Mouse (Mus musculus): ENCODE results near the gene Mylk. TPM values are rescaled to one million over a fixed set of nuclear protein-coding genes. Genes with fewer than 3 reads are reported as not detected.

Mylk gene
- polyA plus RNA-seq, 1 experiment from 2014 or later, result 562 TPM

- 46% methylated on average over 11 of the region's 11 CpGs for WGBS
- H3K27ac ChIP-seq (ENCODE audit: low read depth, low read length), result no peak overlapping the region
- no peak for TF ChIP-seq CTCF (IDR thresholded peaks at IDR 0.05; ENCODE audit: low read depth)
- no peaks in the 10 kb centered on the region for H3K9me3 ChIP-seq (ENCODE audit: control insufficient read depth)
- no peaks in the 10 kb centered on the region for H3K27me3 ChIP-seq (replicated peaks; ENCODE audit: control insufficient read depth, insufficient read depth, low read length)
- H3K4me2 ChIP-seq (replicated peaks; ENCODE audit: low read depth), result no peak overlapping the region
- no peak overlapping the region for H3K9ac ChIP-seq (ENCODE audit: low read depth, low read length)
- H3K36me3 ChIP-seq (ENCODE audit: control insufficient read depth, insufficient read depth), result no peaks in the 10 kb centered on the region
- no peak overlapping the region for H3K4me3 ChIP-seq (ENCODE audit: low read depth, low read length)
- no peaks in the 10 kb centered on the region; the same call in 1 of the 2 replicates for H3K4me1 ChIP-seq (replicated peaks; ENCODE audit: control insufficient read depth, insufficient read depth, low read length)
- no peak for ATAC-seq
Observed at GRCm38 (mm10) chr16:34748081-34748720, 3.2 kb downstream of the Mylk start.

DNA sequence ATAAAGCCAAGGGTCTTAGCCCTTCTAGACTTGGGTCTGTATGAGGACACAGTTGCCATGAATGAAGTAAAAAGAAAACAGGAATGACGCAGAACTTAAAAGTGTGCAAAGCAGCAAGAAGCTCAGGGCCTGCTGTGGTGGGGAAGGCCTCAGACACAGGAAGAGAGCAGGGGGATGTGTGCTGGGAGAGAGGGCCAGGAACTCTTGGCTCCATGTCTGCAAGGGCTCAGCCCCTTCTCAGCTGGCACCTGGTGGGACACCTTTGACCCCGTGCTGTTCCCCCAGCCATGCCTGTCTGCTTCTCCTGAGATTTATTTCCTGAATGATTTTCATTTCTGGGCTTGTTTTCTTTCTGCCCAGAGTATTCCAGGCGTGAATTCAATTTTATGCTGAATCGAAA, 4.5 kb downstream of the Mylk start:
- H3K4me1 ChIP-seq (replicated peaks; ENCODE audit: control insufficient read depth, insufficient read depth, low read length), result no peaks in the 10 kb centered on the region; the same call in 1 of the 2 replicates
- no peak overlapping the region for H3K4me2 ChIP-seq (replicated peaks; ENCODE audit: low read depth)
- no peak overlapping the region for H3K9ac ChIP-seq (ENCODE audit: low read depth, low read length)
- H3K9me3 ChIP-seq (ENCODE audit: control insufficient read depth), result no peaks in the 10 kb centered on the region
- no peaks in the 10 kb centered on the region for H3K36me3 ChIP-seq (ENCODE audit: control insufficient read depth, insufficient read depth)
- no peak overlapping the region for H3K4me3 ChIP-seq (ENCODE audit: low read depth, low read length)
- H3K27me3 ChIP-seq (replicated peaks; ENCODE audit: control insufficient read depth, insufficient read depth, low read length), result no peaks in the 10 kb centered on the region
- no peak overlapping the region for H3K27ac ChIP-seq (ENCODE audit: low read depth, low read length)
- ATAC-seq, result no peak
- WGBS, result 86% methylated on average over 4 of the region's 4 CpGs
- no peak for TF ChIP-seq CTCF (IDR thresholded peaks at IDR 0.05; ENCODE audit: low read depth)

DNA sequence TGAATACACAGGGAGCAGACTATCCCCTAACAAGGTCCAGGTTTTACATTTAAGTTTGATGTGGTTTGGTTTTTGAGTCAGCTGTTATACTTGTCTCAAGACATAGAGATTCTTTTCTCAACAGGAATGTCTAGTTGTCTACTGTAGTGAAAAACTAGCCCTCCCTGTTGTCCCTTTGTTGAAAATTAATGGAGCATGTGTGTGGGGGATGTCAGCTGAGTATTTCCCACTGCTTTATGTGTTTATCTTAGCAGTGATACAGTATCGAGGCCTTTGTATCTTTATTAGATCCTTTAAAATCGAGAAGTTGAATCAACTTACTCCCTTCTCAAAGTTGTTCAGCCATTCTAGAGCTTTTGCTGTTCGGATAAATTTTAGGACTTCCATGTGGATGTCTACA, 7.0 kb downstream of the Mylk start:
- no peak overlapping the region for H3K27ac ChIP-seq (ENCODE audit: low read depth, low read length)
- 64% methylated on average over 3 of the region's 3 CpGs for WGBS
- no peaks in the 10 kb centered on the region for H3K27me3 ChIP-seq (replicated peaks; ENCODE audit: control insufficient read depth, insufficient read depth, low read length)
- no peak overlapping the region for H3K4me3 ChIP-seq (ENCODE audit: low read depth, low read length)
- no peaks in the 10 kb centered on the region for H3K9me3 ChIP-seq (ENCODE audit: control insufficient read depth)
- no peak overlapping the region for H3K9ac ChIP-seq (ENCODE audit: low read depth, low read length)
- H3K4me1 ChIP-seq (replicated peaks; ENCODE audit: control insufficient read depth, insufficient read depth, low read length), result no peaks in the 10 kb centered on the region
- no peak overlapping the region for H3K4me2 ChIP-seq (replicated peaks; ENCODE audit: low read depth)
- no peak for TF ChIP-seq CTCF (IDR thresholded peaks at IDR 0.05; ENCODE audit: low read depth)
- no peaks in the 10 kb centered on the region for H3K36me3 ChIP-seq (ENCODE audit: control insufficient read depth, insufficient read depth)
- ATAC-seq, result no peak

DNA sequence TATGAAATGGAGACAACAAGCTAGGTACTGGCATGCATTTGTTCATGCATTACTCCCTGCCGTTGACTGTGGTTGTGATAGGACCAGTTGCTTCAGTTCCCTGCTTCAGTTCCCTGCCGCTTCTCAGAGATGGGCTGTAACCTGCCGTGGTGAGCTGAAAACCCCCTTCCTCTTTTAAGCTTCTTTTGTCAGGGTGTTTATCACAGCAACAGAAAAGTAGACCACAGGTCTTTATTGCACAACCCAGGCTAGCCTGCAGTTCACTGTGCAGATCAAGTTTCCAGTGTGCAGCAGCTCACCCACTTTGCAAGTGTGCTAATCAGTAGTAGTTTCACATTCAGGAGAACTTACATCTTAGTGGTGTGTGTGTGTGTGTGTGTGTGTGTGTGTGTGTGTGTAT, 8.0 kb downstream of the Mylk start:
- Histone ChIP-seq H3K9ac (ENCODE audit: low read depth, low read length) (no peak overlapping the region), H3K4me3 (ENCODE audit: low read depth, low read length) (no peak overlapping the region), H3K4me1 (replicated peaks; ENCODE audit: control insufficient read depth, insufficient read depth, low read length) (no peaks in the 10 kb centered on the region), H3K4me2 (replicated peaks; ENCODE audit: low read depth) (no peak overlapping the region), H3K9me3 (ENCODE audit: control insufficient read depth) (no peaks in the 10 kb centered on the region), H3K36me3 (ENCODE audit: control insufficient read depth, insufficient read depth) (no peaks in the 10 kb centered on the region), H3K27ac (ENCODE audit: low read depth, low read length) (no peak overlapping the region), H3K27me3 (replicated peaks; ENCODE audit: control insufficient read depth, insufficient read depth, low read length) (no peaks in the 10 kb centered on the region)
- TF ChIP-seq CTCF (IDR thresholded peaks at IDR 0.05; ENCODE audit: low read depth), result no peak
- no peak for ATAC-seq
- WGBS, result 91% methylated on average over 3 of the region's 3 CpGs

DNA sequence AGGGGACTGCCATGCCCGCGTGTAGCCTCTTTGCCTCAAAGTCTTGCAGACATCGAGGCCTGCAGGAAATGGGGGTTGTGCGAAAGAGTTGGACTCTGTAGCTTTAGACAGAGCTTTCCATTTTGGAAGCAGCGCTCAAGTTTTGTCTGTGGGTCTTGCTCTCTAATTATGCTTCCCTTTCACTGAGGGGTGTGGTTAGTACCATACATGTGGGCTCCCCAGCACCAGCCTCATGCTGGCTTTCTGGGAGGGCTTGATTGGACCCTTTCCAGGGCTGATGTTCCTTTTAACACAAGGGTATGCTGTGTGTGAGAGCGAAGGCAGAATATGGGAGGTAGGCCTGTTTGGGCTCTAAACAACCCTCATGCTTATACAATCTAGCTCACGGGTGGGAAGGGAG, 12.0 kb downstream of the Mylk start:
- Histone ChIP-seq H3K27me3 (replicated peaks; ENCODE audit: control insufficient read depth, insufficient read depth, low read length) (no peaks in the 10 kb centered on the region), H3K4me3 (ENCODE audit: low read depth, low read length) (no peak overlapping the region), H3K36me3 (ENCODE audit: control insufficient read depth, insufficient read depth) (no peaks in the 10 kb centered on the region), H3K9ac (ENCODE audit: low read depth, low read length) (no peak overlapping the region), H3K27ac (ENCODE audit: low read depth, low read length) (no peak overlapping the region), H3K9me3 (ENCODE audit: control insufficient read depth) (no peaks in the 10 kb centered on the region), H3K4me2 (replicated peaks; ENCODE audit: low read depth) (no peak overlapping the region), H3K4me1 (replicated peaks; ENCODE audit: control insufficient read depth, insufficient read depth, low read length) (no peaks in the 10 kb centered on the region)
- no peak for ATAC-seq
- TF ChIP-seq CTCF (IDR thresholded peaks at IDR 0.05; ENCODE audit: low read depth), result no peak
- WGBS, result 84% methylated on average over 7 of the region's 7 CpGs

- Histone ChIP-seq H3K9ac (ENCODE audit: low read depth, low read length) (no peak overlapping the region), H3K4me1 (replicated peaks; ENCODE audit: control insufficient read depth, insufficient read depth, low read length) (no peaks in the 10 kb centered on the region), H3K4me3 (ENCODE audit: low read depth, low read length) (no peak overlapping the region), H3K36me3 (ENCODE audit: control insufficient read depth, insufficient read depth) (no peaks in the 10 kb centered on the region), H3K27ac (ENCODE audit: low read depth, low read length) (no peak overlapping the region), H3K9me3 (ENCODE audit: control insufficient read depth) (no peaks in the 10 kb centered on the region), H3K4me2 (replicated peaks; ENCODE audit: low read depth) (no peak overlapping the region), H3K27me3 (replicated peaks; ENCODE audit: control insufficient read depth, insufficient read depth, low read length) (no peaks in the 10 kb centered on the region)
- WGBS, result 70% methylated on average over 5 of the region's 5 CpGs
- ATAC-seq, result no peak
- no peak for TF ChIP-seq CTCF (IDR thresholded peaks at IDR 0.05; ENCODE audit: low read depth)
Observed at GRCm38 (mm10) chr16:34758205-34758604, 13.2 kb downstream of the Mylk start.

All from intestine, postnatal 0 days (tissue).